Mouse (Mus musculus) heart, embryonic 11.5 days (tissue): ENCODE data around the gene Hsp90ab1. TPM values are rescaled to one million over a fixed set of nuclear protein-coding genes. Genes with fewer than 3 reads are reported as not detected.

Experiments used
- ATAC-seq: fragments of 200-750 bp; cut with Nextera tagmentation; replicated peaks from 2 replicates; pipeline ENCODE4 v1.8.0; 2017; ENCODE audit warnings: moderate library complexity; ENCODE audit not compliant: insufficient number of reproducible peaks, low FRiP score, low TSS enrichment
- H3K27ac ChIP-seq: fragments of 300-500 bp; sonication (generic); 2 replicates; pipeline ENCODE4 v1.5.1; 2014; ENCODE audit warnings: mild to moderate bottlenecking, low read depth, low read length
- H3K27me3 ChIP-seq: fragments of 300-500 bp; sonication (generic); 2 replicates; pipeline ENCODE4 v1.6.1; 2014; ENCODE audit warnings: mild to moderate bottlenecking, low read length, mixed read lengths; ENCODE audit not compliant: control insufficient read depth, insufficient read depth
- H3K36me3 ChIP-seq: fragments of 300-500 bp; sonication (generic); 2 replicates; pipeline ENCODE4 v1.6.1; 2014; ENCODE audit warnings: mild to moderate bottlenecking, low read length, moderate library complexity, mixed read lengths; ENCODE audit not compliant: control insufficient read depth, insufficient read depth
- H3K4me1 ChIP-seq: fragments of 300-500 bp; sonication (generic); 2 replicates; pipeline ENCODE4 v1.6.1; 2014; ENCODE audit warnings: low read length; ENCODE audit not compliant: control insufficient read depth, insufficient read depth
- H3K4me2 ChIP-seq: fragments of 300-500 bp; sonication (generic); 2 replicates; pipeline ENCODE4 v1.6.1; 2014; ENCODE audit warnings: mild to moderate bottlenecking, moderate library complexity
- H3K4me3 ChIP-seq: fragments of 300-500 bp; sonication (generic); 2 replicates; pipeline ENCODE4 v1.5.1; 2014; ENCODE audit warnings: low read depth, low read length
- H3K9ac ChIP-seq: fragments of 300-500 bp; sonication (generic); 2 replicates; pipeline ENCODE4 v1.6.1; 2014; ENCODE audit warnings: mild to moderate bottlenecking, low read depth, low read length, moderate library complexity
- H3K9me3 ChIP-seq: fragments of 300-500 bp; sonication (generic); replicated peaks from 2 replicates; pipeline ENCODE4 v1.6.1; 2016; ENCODE audit warnings: low read length; ENCODE audit not compliant: control insufficient read depth
- WGBS: fragments of 180-500 bp; shearing (Covaris S2); extraction: QIAGEN DNeasy Blood & Tissue Kit; methylation state at CpG from one replicate; pipeline ENCODE4 v1.1.7; 2014; ENCODE audit not compliant: insufficient replicate concordance; 5-methylcytosine and 5-hydroxymethylcytosine counted together
- polyA plus RNA-seq: library from polyadenylated mRNA; unstranded; fragments of >200 nt; fragmentation: Nextera tagmentation; extraction: Ambion mirVana; gene quantifications from 2 replicates; pipeline ENCODE4 v1.2.1, GENCODE M21; 2014

Gene Hsp90ab1
- polyA plus RNA-seq, 1 experiment from 2014 or later = 1,495 TPM

DNA sequence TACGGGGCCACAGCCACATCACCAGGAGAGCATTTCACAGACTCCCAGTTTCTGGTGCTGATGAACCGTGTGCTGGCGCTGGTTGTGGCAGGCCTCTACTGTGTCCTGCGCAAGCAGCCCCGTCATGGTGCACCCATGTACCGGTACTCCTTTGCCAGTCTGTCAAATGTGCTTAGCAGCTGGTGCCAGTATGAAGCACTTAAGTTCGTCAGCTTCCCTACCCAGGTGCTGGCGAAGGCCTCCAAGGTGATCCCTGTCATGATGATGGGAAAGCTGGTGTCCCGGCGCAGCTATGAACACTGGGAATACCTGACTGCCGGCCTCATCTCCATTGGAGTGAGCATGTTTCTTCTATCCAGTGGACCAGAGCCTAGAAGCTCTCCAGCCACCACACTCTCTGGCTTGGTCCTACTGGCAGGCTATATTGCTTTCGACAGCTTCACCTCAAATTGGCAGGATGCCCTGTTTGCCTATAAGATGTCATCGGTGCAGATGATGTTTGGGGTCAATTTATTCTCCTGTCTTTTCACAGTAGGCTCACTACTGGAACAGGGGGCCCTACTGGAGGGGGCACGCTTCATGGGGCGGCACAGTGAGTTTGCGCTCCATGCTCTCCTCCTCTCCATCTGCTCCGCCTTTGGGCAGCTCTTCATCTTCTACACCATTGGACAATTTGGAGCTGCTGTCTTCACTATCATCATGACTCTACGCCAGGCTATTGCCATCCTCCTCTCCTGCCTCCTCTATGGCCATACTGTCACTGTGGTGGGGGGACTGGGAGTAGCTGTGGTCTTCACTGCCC lies 6.5 kb downstream of the Hsp90ab1 start:
- H3K9ac ChIP-seq = no peak overlapping the region
- ATAC-seq = no peak
- no peak overlapping the region for H3K27ac ChIP-seq
- 72% methylated on average over 18 of the region's 18 CpGs for whole genome bisulfite sequencing
- no peaks in the 10 kb centered on the region for H3K27me3 ChIP-seq
- no peak overlapping the region for H3K4me2 ChIP-seq
- H3K36me3 ChIP-seq = peaks cover 44% of the 10 kb centered on the region
- no peaks in the 10 kb centered on the region for H3K9me3 ChIP-seq
- peaks cover 21% of the 10 kb centered on the region for H3K4me1 ChIP-seq
- H3K4me3 ChIP-seq = no peak overlapping the region

DNA sequence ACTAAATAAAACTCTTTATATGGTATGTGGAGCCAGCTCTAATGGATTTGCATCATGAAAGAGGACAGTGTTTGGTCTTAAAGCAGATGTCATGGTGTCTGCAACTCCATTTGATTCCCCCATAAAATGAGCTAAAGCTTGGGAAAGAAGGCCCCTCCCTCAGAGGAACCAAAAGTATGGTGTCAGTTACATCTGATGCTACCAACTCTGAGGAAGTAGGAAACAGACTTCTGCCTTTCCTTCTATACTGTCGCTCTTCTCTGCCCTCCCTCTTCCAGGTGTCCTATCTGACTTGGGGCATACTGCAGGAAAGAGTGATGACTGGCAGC lies 7.1 kb downstream of the Hsp90ab1 start:
- 65% methylated on average over 1 of the region's 1 CpGs for WGBS
- no peak overlapping the region for H3K27ac ChIP-seq
- no peak for ATAC-seq
- peaks cover 39% of the 10 kb centered on the region for H3K36me3 ChIP-seq
- H3K4me2 ChIP-seq = no peak overlapping the region
- no peak overlapping the region for H3K9ac ChIP-seq
- peaks cover 16% of the 10 kb centered on the region for H3K4me1 ChIP-seq
- no peaks in the 10 kb centered on the region for H3K27me3 ChIP-seq
- no peaks in the 10 kb centered on the region for H3K9me3 ChIP-seq
- no peak overlapping the region for H3K4me3 ChIP-seq

DNA sequence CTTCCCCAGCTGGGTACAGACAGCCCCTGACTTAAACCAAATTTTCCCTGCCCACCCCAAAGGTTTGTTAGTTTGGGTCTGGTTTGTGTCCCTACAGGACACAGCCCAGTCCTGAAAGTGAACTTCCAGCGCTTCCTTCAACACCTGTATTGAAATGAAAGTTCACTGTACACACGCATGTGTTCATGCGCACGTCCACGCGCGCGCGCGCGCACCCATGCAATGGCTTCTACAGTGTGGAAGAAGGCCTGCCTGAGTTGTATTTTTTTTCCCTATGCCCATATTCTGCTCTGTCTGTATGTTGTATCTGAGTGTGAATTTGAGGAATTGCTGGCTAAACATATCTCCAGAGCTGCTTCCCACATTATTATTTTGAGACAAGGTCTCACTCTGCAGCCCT lies 8.0 kb downstream of the Hsp90ab1 start:
- peak overlapping the region; percentile 91 for H3K9ac ChIP-seq
- no peaks in the 10 kb centered on the region for H3K27me3 ChIP-seq
- H3K4me1 ChIP-seq = peaks cover 14% of the 10 kb centered on the region
- H3K9me3 ChIP-seq = no peaks in the 10 kb centered on the region
- peak overlapping the region; percentile 37; the same call in 1 of the 2 replicates for H3K27ac ChIP-seq
- peak overlapping the region; percentile 84 for H3K4me3 ChIP-seq
- H3K36me3 ChIP-seq = peaks cover 30% of the 10 kb centered on the region
- no peak for ATAC-seq
- peak overlapping the region; percentile 84 for H3K4me2 ChIP-seq
- 96% methylated on average over 11 of the region's 11 CpGs for WGBS

DNA sequence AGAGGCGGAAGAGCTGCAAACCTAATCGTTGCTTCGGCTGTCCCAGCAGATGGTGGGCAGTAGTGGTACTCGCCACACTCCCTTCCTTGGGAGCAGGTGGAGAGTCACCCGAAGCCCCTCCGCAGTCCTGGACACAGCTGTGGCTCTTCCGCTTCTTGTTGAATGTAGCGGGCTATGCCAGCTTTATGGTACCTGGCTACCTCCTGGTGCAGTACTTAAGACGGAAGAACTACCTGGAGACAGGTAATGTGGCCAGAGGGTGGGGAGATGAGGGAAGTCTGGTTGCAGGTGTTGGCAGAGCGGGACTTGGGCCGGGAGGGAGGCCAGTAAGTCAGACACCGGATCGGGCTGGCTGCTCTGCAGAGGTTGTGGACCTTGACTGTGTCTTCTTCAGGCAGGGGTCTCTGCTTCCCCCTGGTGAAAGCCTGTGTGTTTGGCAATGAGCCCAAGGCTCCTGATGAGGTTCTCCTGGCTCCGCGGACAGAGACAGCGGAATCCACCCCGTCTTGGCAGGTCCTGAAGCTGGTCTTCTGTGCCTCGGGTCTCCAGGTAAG lies 8.5 kb downstream of the Hsp90ab1 start:
- Histone ChIP-seq H3K27me3 (no peaks in the 10 kb centered on the region), H3K36me3 (peaks cover 25% of the 10 kb centered on the region), H3K27ac (peak overlapping the region; percentile 37; the same call in 1 of the 2 replicates), H3K4me1 (peaks cover 14% of the 10 kb centered on the region), H3K9me3 (no peaks in the 10 kb centered on the region), H3K9ac (peak overlapping the region; percentile 91), H3K4me3 (peak overlapping the region; percentile 84), H3K4me2 (peak overlapping the region; percentile 84)
- WGBS = 13% methylated on average over 18 of the region's 18 CpGs
- ATAC-seq = no peak

DNA sequence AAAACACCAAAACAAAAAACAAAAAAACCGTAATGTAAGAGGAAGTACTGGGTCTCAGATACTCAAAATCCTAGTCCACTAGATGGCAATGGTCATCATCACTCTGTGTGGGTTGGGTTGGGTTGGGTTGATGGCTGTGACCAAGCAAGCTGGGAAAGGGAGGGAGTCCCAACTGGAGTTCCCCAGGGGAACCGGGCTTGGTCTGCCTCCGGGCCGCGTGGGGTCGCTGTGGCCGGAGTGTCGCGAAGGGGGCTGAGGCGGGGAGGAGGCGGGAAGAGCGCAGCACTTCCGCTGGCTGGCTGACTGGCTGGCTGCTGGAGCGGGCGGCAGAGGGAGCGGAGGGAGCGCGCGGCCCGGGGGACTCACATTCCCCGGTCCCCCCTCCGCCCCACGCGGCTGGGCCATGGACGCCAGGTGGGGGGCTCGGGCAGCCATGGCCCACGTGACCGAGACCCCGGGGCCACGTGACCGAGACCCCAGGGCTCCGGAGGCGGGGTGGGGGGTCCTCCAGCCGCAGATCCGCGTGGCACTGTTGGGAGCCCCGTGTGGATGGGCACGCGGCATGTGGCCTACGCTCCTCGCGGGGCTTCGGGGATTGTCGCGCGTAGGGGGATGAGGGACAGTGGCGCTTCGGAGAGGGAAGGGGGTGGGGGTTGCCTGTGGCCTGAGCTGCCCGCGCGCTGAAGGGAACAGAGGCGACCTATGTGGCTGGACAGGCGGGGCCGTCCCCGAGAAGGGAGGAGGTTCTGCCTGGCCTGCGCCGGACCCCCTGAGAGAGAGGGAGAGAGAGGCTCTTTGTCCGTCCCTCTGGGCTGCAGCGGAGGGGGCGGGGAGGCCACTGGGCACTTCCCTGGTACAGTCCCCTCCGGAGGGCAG lies 9.2 kb downstream of the Hsp90ab1 start, which contains the start of gene Slc35b2:
Gene Slc35b2, plus strand, starts transcription at position 220 of the 876 bp plus-strand sequence.
- H3K36me3 ChIP-seq = peaks cover 18% of the 10 kb centered on the region
- under 1% methylated on average over 57 of the region's 61 CpGs for WGBS
- peaks cover 14% of the 10 kb centered on the region for H3K4me1 ChIP-seq
- ATAC-seq = peak; percentile 63
- peak within 1 kb of the TSS; percentile 84 for H3K4me2 ChIP-seq
- H3K4me3 ChIP-seq = peak within 1 kb of the TSS; percentile 84
- peak within 1 kb of the TSS; percentile 91 for H3K9ac ChIP-seq
- H3K9me3 ChIP-seq = no peaks in the 10 kb centered on the region
- no peaks in the 10 kb centered on the region for H3K27me3 ChIP-seq
- peak within 1 kb of the TSS; percentile 80 for H3K27ac ChIP-seq

DNA sequence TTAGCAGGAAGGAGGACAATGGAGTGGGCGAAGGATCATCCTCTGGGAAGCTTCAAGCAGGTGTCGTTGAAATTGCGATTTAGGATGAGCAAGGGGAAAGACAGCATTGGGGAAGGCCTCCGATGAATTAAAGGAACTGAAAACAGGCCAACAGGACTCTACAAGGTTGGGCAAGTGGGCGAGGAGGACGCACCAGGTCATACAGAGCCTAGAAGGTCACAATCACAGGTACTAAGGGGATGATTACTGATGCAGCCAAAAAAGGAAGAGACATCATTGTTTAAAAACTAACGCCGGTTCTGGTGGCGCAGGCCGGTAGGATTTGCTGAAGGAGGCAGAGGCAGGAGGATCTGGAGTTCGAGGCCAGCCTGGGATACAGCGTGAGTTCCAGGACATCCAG lies 9.9 kb downstream of the Hsp90ab1 start:
- Histone ChIP-seq H3K27me3 (no peaks in the 10 kb centered on the region), H3K4me1 (peaks cover 14% of the 10 kb centered on the region), H3K4me3 (no peak overlapping the region), H3K4me2 (no peak overlapping the region; the same call in 1 of the 2 replicates), H3K9me3 (no peaks in the 10 kb centered on the region), H3K27ac (no peak overlapping the region), H3K9ac (no peak overlapping the region), H3K36me3 (peaks cover 12% of the 10 kb centered on the region; the same call in 1 of the 2 replicates)
- WGBS = 70% methylated on average over 12 of the region's 12 CpGs
- ATAC-seq = no peak

DNA sequence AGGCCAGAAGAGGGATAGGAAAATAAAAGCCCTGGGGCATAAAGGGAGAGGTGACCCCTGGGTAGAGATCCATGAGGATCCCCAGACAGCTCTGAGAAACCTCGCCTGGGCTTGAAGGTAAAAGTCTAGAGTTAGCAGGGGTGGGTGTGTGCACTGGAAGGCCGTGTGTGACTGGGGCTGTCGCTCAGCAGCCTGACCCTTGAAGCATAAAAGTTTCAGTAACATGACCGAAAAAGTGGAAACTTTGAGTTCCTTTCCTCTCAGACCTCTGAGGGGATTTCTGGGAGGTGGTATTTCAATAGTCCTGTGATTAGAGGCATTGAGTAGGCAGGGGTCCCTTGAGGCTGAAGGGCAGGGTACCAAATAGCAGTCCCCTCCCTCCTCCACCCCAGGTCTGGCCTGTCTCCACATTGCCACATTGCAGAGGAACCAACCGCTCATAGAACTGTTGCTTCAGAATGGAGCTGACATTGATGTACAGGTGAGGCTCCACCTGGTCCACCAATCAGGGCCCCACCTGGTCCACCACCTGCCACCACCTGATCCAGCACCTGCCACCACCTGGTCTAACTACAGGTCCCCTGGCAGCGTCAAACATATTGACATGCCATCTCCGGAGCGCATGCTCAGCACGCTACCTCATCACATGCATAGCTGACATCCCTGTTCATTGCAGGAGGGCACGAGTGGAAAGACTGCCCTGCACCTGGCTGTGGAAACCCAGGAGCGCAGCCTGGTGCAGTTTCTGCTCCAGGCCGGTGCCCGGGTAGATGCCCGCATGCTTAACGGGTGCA lies 13.1 kb downstream of the Hsp90ab1 start:
- Histone ChIP-seq H3K9me3 (no peaks in the 10 kb centered on the region), H3K4me1 (peaks cover 10% of the 10 kb centered on the region), H3K36me3 (no peaks in the 10 kb centered on the region), H3K27me3 (peaks cover 16% of the 10 kb centered on the region), H3K4me3 (no peak overlapping the region), H3K27ac (no peak overlapping the region), H3K9ac (no peak overlapping the region), H3K4me2 (no peak overlapping the region)
- 76% methylated on average over 15 of the region's 15 CpGs for WGBS
- no peak for ATAC-seq
